Mouse (Mus musculus) monocyte, adult 5-6 weeks (primary cell): ENCODE data around the gene Brcc3. TPM values are rescaled to one million over a fixed set of nuclear protein-coding genes. Genes with fewer than 3 reads are reported as not detected.
"Not testable (repeated sequence)": the region's sequence is repeated elsewhere in the genome, so short reads cannot be mapped to it uniquely, and the experiment has no call there.

ENCODE experiments used
- ATAC-seq: fragments of 153-309, 156-312 bp; replicated peaks from 2 replicates; pipeline ENCODE4 v1.8.0; 2017; ENCODE audit warnings: mild to moderate bottlenecking; ENCODE audit not compliant: low TSS enrichment, insufficient number of reproducible peaks, severe bottlenecking, poor library complexity, low FRiP score
- total RNA-seq: library from RNA; stranded (forward); fragments of 200-1000, 200-491, 200-594 nt; gene quantifications from 3 replicates; pipeline ENCODE4 v1.2.3, GENCODE M21; 2017

Gene Brcc3
- 30.2 to 38.9 TPM (median 34.0 TPM) in 3 replicates for total RNA-seq

GRCm38 (mm10) chrX:75415936-75416785, at the start of gene Brcc3, which contains the start of the genes Cmc4 and Mtcp1:
Gene Brcc3, plus strand, starts transcription at chrX:75416628.
Gene Cmc4, minus strand, starts transcription at chrX:75416584.
Gene Mtcp1, minus strand, starts transcription at chrX:75416588.
- ATAC-seq, result peak; percentile 98

GRCm38 (mm10) chrX:75370197-75370596, 46.2 kb upstream of the Brcc3 start:
- ATAC-seq, result no peak

- ATAC-seq, result no peak
Observed at GRCm38 (mm10) chrX:75372666-75373425, 43.6 kb upstream of the Brcc3 start.

GRCm38 (mm10) chrX:75376815-75377214, 39.6 kb upstream of the Brcc3 start:
- ATAC-seq, result no peak

GRCm38 (mm10) chrX:75381176-75381575, 35.3 kb upstream of the Brcc3 start:
- ATAC-seq, result no peak

- ATAC-seq, result no peak
Observed at GRCm38 (mm10) chrX:75381699-75382098, 34.7 kb upstream of the Brcc3 start.

GRCm38 (mm10) chrX:75382195-75382771, 34.1 kb upstream of the Brcc3 start, which contains the start of the genes Fundc2 and F8:
Gene Fundc2, plus strand, starts transcription at chrX:75382399.
Gene F8, minus strand, starts transcription at chrX:75382615.
- peak; percentile 53; the same call in 1 of the 2 replicates for ATAC-seq

- ATAC-seq, result no peak
Observed at GRCm38 (mm10) chrX:75399471-75399870, 17.0 kb upstream of the Brcc3 start.

GRCm38 (mm10) chrX:75402668-75403067, 13.8 kb upstream of the Brcc3 start:
- no peak for ATAC-seq

GRCm38 (mm10) chrX:75403350-75403749, 13.1 kb upstream of the Brcc3 start:
- no peak for ATAC-seq

GRCm38 (mm10) chrX:75409711-75410110, 6.7 kb upstream of the Brcc3 start:
- ATAC-seq, result no peak

GRCm38 (mm10) chrX:75454597-75454996, 38.2 kb downstream of the Brcc3 start:
- no peak for ATAC-seq

- not testable (repeated sequence) for ATAC-seq
Observed at GRCm38 (mm10) chrX:75475182-75475644, 58.8 kb downstream of the Brcc3 start.

GRCm38 (mm10) chrX:75489886-75490285, 73.5 kb downstream of the Brcc3 start:
- ATAC-seq, result no peak

Other genes with a start within 250 kb of the Brcc3 start
- 12.1 to 19.3 TPM (median 17.4 TPM) in 3 replicates for gene Fundc2, start 34.2 kb upstream of the Brcc3 start, total RNA-seq
- gene F8, start 34.0 kb upstream of the Brcc3 start, total RNA-seq, result 0.10 TPM in 2 of 3 replicates, not detected in the other
- 7.1 to 17.9 TPM (median 7.3 TPM) in 3 replicates for gene Cmc4, start within 50 bp of the Brcc3 start, total RNA-seq
- 11.3 to 38.8 TPM (median 13.1 TPM) in 3 replicates for gene Mtcp1, start within 50 bp of the Brcc3 start, total RNA-seq
- 112 to 152 TPM (median 121 TPM) in 3 replicates for gene Vbp1, start 97.7 kb downstream of the Brcc3 start, total RNA-seq
- 0.11 to 0.49 TPM in 2 of 3 replicates, not detected in the other for gene Rab39b, start 161.6 kb downstream of the Brcc3 start, total RNA-seq